Mouse (Mus musculus) neural tube, embryonic 10.5 days (tissue): Measurements from ENCODE around the gene Glipr1.
"Not testable (repeated sequence)": the region's sequence is repeated elsewhere in the genome, so short reads cannot be mapped to it uniquely, and the experiment has no call there.

Experiments used
- DNase-seq: peaks from one replicate; pipeline ENCODE4 v3.0.0-alpha.2; 2017; ENCODE audit warnings: low spot score; ENCODE audit errors: extremely low spot score

Glipr1 gene

GRCm38 (mm10) chr10:112002544-112003215 lies at the start of gene Glipr1:
TSS of gene Glipr1 (minus strand) at chr10:112002631.
- DNase-seq: no peak

GRCm38 (mm10) chr10:112051956-112052355 lies 49.5 kb upstream of the Glipr1 start:
- peak; percentile 16 for DNase-seq

DNA sequence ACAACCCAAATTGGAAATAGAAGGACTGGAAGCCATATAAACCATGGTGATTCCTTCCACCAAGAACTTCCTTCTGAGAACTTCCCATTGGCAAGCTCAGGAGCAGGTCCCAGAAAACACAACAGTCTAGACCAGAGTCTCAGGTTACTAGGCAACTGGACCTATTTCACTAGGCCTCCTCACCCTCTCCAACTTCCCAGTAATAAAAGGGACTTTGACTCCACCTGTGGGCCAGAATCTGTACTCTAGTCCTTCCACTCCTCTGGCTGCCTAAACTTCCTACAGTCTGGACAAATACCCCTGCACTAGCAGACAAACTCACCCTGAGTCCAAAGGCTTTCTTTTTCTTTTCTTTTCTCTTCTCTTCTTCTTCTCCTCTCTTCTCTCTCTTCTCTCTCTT lies 48.8 kb upstream of the Glipr1 start:
- DNase-seq: no peak

DNA sequence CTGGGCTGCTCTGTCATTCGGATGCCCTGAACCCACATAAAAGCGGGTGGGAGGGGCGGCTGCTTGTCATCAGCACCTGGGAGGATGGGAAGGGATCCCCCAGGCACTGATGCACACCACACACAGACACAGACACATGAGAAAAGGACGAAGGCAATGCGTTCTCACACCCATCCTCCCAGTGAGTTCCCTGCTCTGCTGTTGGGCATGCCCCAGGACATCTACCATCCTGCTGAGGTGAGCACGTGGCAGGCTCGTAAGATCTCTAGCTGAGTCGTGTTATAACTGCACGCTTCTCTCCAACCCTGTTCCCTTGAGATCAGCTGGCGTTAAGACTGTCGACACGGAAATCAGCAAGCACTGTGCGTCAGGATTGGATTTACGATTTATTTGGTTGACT lies 41.9 kb upstream of the Glipr1 start:
- DNase-seq: not testable (repeated sequence)

- DNase-seq: not testable (repeated sequence)
Measured at GRCm38 (mm10) chr10:112043523-112043922, 41.1 kb upstream of the Glipr1 start.

- not testable (repeated sequence) for DNase-seq
Measured at GRCm38 (mm10) chr10:112028689-112029088, 26.3 kb upstream of the Glipr1 start.

- DNase-seq: no peak
Measured at GRCm38 (mm10) chr10:112023585-112023984, 21.2 kb upstream of the Glipr1 start.

GRCm38 (mm10) chr10:112009511-112009910 lies 7.1 kb upstream of the Glipr1 start:
- DNase-seq: not testable (repeated sequence)

DNA sequence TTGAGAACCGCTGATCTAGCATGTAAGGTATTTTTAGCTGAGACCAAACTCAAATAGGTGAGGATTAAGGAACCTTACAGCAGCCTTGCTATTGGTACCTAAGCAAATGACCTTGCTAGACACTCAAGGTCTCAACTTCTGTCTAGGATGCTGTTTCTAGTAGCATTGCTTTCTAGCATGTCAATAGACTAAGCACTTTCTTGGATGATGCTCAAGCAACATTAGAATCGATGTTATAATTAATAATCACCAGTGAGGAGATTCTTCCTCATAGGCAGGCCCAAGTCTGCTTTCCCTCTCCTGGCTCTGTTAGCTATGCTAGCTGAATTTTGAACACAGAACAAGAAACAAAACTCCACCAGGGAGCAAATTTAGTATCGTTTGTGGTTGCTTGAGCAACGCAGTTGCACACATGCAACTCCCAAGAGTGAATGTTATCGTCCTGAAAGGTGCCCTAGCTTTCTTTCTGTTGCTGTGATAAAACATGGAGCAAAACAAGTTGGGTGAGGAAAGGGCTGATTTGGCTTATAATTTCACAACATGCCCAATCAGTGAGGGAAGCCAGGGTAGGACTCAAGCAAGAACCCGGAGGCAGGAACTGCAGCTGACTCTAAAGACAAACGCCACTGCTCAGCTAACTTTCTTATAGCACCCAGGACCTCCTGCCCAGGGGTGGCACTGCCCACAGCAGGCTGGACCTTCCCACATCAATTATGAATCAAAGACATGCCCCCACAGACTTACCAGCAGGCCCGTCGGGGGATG lies 493 bp downstream of the Glipr1 start:
- no peak for DNase-seq

GRCm38 (mm10) chr10:112001350-112001749 lies 1.1 kb downstream of the Glipr1 start:
- DNase-seq: no peak

DNA sequence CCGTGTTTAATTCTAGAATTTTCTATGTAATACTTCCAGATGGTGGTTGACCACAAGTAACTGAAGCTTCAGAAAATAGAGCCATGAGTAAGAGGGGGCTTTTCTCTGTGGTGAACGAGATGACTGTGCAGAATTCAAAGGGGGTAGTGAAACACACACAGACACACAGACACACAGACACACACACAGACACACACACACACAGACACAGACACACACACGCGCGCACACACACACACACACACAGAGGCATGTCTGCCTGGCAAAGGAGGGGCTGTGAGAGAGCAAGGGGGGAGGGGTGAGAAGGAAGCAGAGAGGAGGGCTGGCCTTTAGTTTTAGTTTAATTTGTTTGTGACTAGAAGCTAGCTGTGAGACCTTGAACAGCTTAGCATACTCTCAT lies 1.9 kb downstream of the Glipr1 start:
- no peak for DNase-seq

DNA sequence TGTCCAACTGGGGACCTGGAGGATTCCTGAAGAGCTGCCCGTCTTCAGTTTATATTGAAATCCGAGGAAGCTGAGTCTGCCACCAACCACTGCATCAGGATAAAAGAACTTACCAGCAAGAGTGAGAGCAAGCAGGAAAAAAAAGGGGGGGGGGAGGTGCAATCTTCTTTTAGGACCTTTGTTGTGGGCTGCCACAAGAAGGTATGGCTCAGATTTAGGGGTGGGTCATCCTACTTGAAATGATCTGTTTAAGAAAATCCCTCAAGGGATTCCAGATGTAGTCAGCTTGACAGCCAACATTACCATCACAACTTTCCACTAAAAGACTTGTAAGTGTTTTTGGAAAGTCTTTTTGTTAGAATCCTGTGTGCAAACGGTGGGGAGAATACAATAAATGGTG lies 2.7 kb downstream of the Glipr1 start:
- DNase-seq: no peak

DNA sequence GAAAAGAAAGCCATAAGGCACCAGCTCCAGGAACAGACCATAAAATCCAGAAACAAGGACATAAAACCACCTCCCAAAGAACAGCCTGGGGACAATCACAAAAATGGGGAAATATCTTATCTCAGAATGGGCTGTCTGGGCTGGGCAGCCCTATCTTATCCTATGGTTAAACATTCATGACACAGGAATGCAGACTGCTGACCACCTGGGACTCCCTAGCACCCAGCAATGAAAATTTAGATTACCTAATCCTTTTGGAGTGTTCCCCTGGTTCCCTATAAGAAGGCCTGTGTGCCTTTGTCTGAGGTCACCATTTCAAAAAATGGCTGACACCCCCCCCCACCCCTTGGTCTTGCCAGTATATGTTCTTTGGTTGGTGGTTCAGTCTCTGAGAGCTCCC lies 4.8 kb downstream of the Glipr1 start:
- no peak for DNase-seq

GRCm38 (mm10) chr10:111996911-111997347 lies 5.5 kb downstream of the Glipr1 start:
- no peak for DNase-seq

DNA sequence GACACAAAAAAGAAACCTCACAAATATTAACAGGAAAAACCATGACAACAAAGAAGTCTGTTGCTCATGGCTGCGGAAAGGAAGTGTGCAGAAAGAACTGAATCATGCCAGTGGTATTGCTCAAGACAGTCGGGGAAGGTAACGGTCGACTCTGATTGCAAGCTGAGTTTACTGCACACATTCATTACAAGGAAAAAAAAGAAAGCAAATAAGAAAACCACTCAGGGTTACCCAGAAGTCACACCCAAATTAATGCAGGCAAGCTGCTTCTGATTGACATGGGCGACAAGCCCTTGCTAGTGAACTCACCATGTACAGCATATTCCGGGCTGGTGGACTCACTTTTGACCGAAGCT lies 5.9 kb downstream of the Glipr1 start:
- no peak for DNase-seq

GRCm38 (mm10) chr10:111995803-111996548 lies 6.5 kb downstream of the Glipr1 start:
- no peak for DNase-seq

DNA sequence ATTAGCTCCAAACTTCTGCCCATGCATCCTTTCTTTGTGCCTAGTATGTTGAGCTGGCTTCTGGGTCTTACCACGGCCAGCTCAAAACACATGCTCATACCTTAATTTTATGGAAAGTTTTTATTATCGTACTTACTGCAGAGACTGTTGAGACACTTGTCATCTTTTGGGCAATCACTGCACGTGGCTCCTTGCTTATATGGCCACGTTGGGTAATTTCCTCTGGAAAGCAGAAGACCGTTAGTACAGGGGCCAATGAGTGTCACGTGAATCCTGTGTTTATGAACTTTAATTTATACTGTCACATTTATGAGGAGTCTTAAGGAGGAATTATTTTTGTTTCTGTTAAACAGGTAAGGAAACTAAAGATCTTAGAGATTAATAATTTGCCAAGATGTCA lies 16.0 kb downstream of the Glipr1 start:
- DNase-seq: no peak

DNA sequence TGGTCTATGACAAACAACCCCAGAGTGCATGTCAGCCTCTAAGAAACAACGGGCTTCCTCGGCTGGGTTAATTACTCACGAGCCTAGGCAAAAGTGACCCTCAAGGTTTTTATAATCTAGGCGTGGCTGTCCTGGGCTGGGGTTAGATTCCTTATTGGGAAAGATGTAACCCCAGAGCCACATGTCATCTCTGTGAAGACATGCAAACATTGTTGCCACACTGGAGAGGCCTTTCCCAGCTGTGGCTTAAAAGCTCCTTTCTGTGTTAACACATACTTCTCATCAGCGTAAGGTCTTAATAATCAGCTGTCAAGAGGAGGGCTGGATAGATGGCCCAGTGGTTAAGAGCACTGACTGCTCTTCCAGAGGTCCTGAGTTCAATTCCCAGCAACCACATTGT lies 19.4 kb downstream of the Glipr1 start:
- no peak for DNase-seq

GRCm38 (mm10) chr10:111977584-111977983 lies 24.8 kb downstream of the Glipr1 start:
- peak; percentile 66 for DNase-seq

GRCm38 (mm10) chr10:111972542-111973361 lies 29.7 kb downstream of the Glipr1 start, which contains the start of gene Krr1:
TSS of gene Krr1 (plus strand) at chr10:111972664.
- peak; percentile 93 for DNase-seq

DNA sequence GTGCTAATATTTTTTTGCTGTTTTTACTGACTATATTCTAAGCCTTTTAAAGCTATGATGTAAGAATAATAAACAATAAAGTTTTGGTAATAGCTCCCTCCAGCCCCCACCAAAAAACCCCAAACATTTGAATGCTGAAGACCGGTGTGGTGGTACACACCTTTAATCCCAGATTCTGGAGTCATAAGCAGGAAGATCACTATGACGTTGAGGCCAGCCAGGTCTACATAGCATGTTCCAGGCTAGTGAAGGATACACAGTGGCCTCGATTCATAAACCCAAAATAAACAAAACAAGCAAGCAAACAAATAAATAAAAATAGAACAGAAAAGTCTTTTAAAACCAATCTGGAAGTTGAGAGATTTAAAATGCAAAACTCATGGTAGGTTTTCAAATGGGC lies 30.5 kb downstream of the Glipr1 start:
- DNase-seq: no peak
